9 mouse cellular contexts compared by ENCODE assay signal in genomic region chr4:137941871-137942781, GRCm38 (mm10). TPM values are rescaled to one million over a fixed set of nuclear protein-coding genes. Genes with fewer than 3 reads are reported as not detected.
DNase-seq lines count a peak whose midpoint lies in the region; ATAC-seq and TF ChIP-seq lines count a peak whose summit lies in the region.
"Had no signal": no experiment of that assay in that cellular context is flagged by ENCODE, and none has a peak within 500 bp of the region (broad histone marks: within the 10 kb centered on the region; RNA-seq: fewer than 3 reads in every experiment).

No protein-coding gene starts in this region.

- 0 out of 2 replicates have a peak, but pooled peaks have one; percentile 15 for TF ChIP-seq CTCF in layer of hippocampus, adult 2 months (conservative IDR thresholded peaks at IDR 0.05)

- H3K9me3 ChIP-seq in limb, embryonic 14.5 days (ENCODE audit: control insufficient read depth, low read length): no peaks in the 10 kb centered on the region
- H3K9me3 ChIP-seq: heart, embryonic 15.5 days had no signal

- H3K4me3 ChIP-seq in layer of hippocampus, adult 2 months: no peak overlapping the region
- H3K4me3 ChIP-seq in brown adipose tissue, adult 24 weeks (ENCODE audit: insufficient read depth, low read depth, low read length): no peak overlapping the region
- H3K4me3 ChIP-seq in limb, embryonic 14.5 days (replicated peaks; ENCODE audit: low read length): no peak overlapping the region
- H3K4me3 ChIP-seq: heart, embryonic 15.5 days had no signal

- no peaks in the 10 kb centered on the region for H3K27me3 ChIP-seq in limb, embryonic 14.5 days (ENCODE audit: control insufficient read depth, insufficient read depth, low read length)
- H3K27me3 ChIP-seq: heart, embryonic 15.5 days had no signal

- H3K4me1 ChIP-seq in brown adipose tissue, adult 24 weeks (ENCODE audit: control insufficient read depth, insufficient read depth, insufficient read length, low read length): peaks cover 9% of the 10 kb centered on the region; the same call in 1 of the 2 replicates
- H3K4me1 ChIP-seq in limb, embryonic 14.5 days (ENCODE audit: control insufficient read depth, insufficient read depth, low read length): no peaks in the 10 kb centered on the region
- H3K4me1 ChIP-seq: heart, embryonic 15.5 days had no signal

- peak overlapping the region; percentile 22; the same call in 1 of the 2 replicates for H3K9ac ChIP-seq in limb, embryonic 14.5 days (ENCODE audit: low read depth, low read length, severe bottlenecking)
- H3K9ac ChIP-seq: heart, embryonic 15.5 days had no signal

- ATAC-seq in limb, embryonic 14.5 days (ENCODE audit: low FRiP score, low read depth): no peak
- ATAC-seq in monocyte, adult 5-6 weeks (replicated peaks; ENCODE audit: insufficient number of reproducible peaks, low FRiP score, low TSS enrichment, poor library complexity, severe bottlenecking): no peak

- no peak for TF ChIP-seq POLR2A in limb, embryonic 14.5 days (IDR thresholded peaks at IDR 0.05; ENCODE audit: borderline replicate concordance, extremely low read depth, insufficient read depth, insufficient read length)

- H3K27ac ChIP-seq in layer of hippocampus, adult 2 months: peak overlapping the region; percentile 50
- H3K27ac ChIP-seq in brown adipose tissue, adult 24 weeks (replicated peaks; ENCODE audit: low read depth, low read length): peak overlapping the region; percentile 100
- H3K27ac ChIP-seq in limb, embryonic 14.5 days (replicated peaks; ENCODE audit: low read depth, low read length): no peak overlapping the region
- H3K27ac ChIP-seq: heart, embryonic 15.5 days had no signal

- no peak overlapping the region for H3K4me2 ChIP-seq in limb, embryonic 14.5 days (replicated peaks; ENCODE audit: low read depth, low read length, severe bottlenecking)
- H3K4me2 ChIP-seq: heart, embryonic 15.5 days had no signal

- H3K36me3 ChIP-seq in limb, embryonic 14.5 days (ENCODE audit: control insufficient read depth, insufficient read depth, low read length): peaks cover 85% of the 10 kb centered on the region

- 75% methylated on average over 17 of the region's 17 CpGs for WGBS in limb, embryonic 14.5 days

- peak in 1 of 2 experiments; percentile 48 for DNase-seq in layer of hippocampus, adult 2 months (ENCODE audit: low spot score in 2 of 2)
- no peak for DNase-seq in layer of hippocampus, adult 9-10 months (ENCODE audit: low spot score)
- DNase-seq in gastrocnemius, adult 8-10 months (ENCODE audit: low spot score in 2 of 2): peak; percentile 64 to 72
- peak; percentile 34 for DNase-seq in limb, embryonic 14.5 days (ENCODE audit: low spot score)
- DNase-seq in right cerebral cortex, postnatal 36 days (ENCODE audit: low spot score in 2 of 2): peak; percentile 36 to 58
- DNase-seq in urinary bladder, postnatal 14 days (ENCODE audit: low spot score): no peak

RNA-seq across cellular contexts. Expression of gene Eif4g3, which starts 50.7 kb away (rescaled TPM):
- total RNA-seq in layer of hippocampus, adult 2 months (2021): 100 to 1,000 TPM; 158 TPM
- polyA plus RNA-seq in brown adipose tissue, adult 24 weeks (2012; ENCODE audit: insufficient read depth, insufficient read length, missing spikeins): 15.1 and 18.6 TPM in 2 replicates
- total RNA-seq in gastrocnemius, adult 8-10 months (2022): 100 to 1,000 TPM; 115 to 144 (median 123) TPM
- polyA plus RNA-seq in limb, embryonic 14.5 days (2012; rRNA removed): 106 and 111 TPM in 2 replicates
- polyA plus RNA-seq in limb, embryonic 14.5 days (2014; fragmentation: Nextera tagmentation; extraction: Ambion mirVana): 38.7 and 45.5 TPM in 2 replicates
- 94.4 to 146 TPM (median 114 TPM) in 3 replicates for total RNA-seq in monocyte, adult 5-6 weeks (2017)

Comparison
In these comparisons a context has a peak if more than half of its experiments do, and no peak if none do; other contexts are left out.
1. DNase-seq: peak in gastrocnemius, adult 8-10 months (2 of 2), limb, embryonic 14.5 days (single experiment) and right cerebral cortex, postnatal 36 days (2 of 2); none in layer of hippocampus, adult 9-10 months (single experiment) and urinary bladder, postnatal 14 days (single experiment).